Mouse (Mus musculus): Measurements from ENCODE around the gene Gjb4. TPM values are rescaled to one million over a fixed set of nuclear protein-coding genes. Genes with fewer than 3 reads are reported as not detected.
A peak's percentile ranks its signal among the peaks of the same experiment; 100 is the strongest.

Gjb4 gene
- polyA plus RNA-seq, 1 experiment from 2014 or later: 0.13 TPM

- peak; percentile 66 for ATAC-seq
- no peak overlapping the region for H3K4me2 ChIP-seq (ENCODE audit: low read length)
- H3K36me3 ChIP-seq (ENCODE audit: control insufficient read depth, insufficient read depth, low read length): no peaks in the 10 kb centered on the region
- no peak overlapping the region for H3K9ac ChIP-seq (ENCODE audit: low read depth, low read length)
- H3K4me3 ChIP-seq (ENCODE audit: low read depth, low read length): no peak overlapping the region
- H3K27me3 ChIP-seq (ENCODE audit: control insufficient read depth, insufficient read depth, low read depth, low read length): peaks cover 9% of the 10 kb centered on the region
- H3K4me1 ChIP-seq (ENCODE audit: control insufficient read depth, insufficient read depth, low read length): peaks cover 2% of the 10 kb centered on the region
- WGBS: 4% methylated on average over 6 of the region's 6 CpGs
- H3K27ac ChIP-seq (ENCODE audit: low read length): no peak overlapping the region
- H3K9me3 ChIP-seq (replicated peaks; ENCODE audit: control insufficient read depth, low read length, poor library complexity, severe bottlenecking): no peaks in the 10 kb centered on the region; the same call in 1 of the 2 replicates
Measured at GRCm38 (mm10) chr4:127324759-127325158, 29.1 kb downstream of the Gjb4 start.

GRCm38 (mm10) chr4:127324296-127324695 is 29.6 kb downstream of the Gjb4 start:
- no peak overlapping the region for H3K9ac ChIP-seq (ENCODE audit: low read depth, low read length)
- H3K9me3 ChIP-seq (replicated peaks; ENCODE audit: control insufficient read depth, low read length, poor library complexity, severe bottlenecking): no peaks in the 10 kb centered on the region; the same call in 1 of the 2 replicates
- no peaks in the 10 kb centered on the region for H3K36me3 ChIP-seq (ENCODE audit: control insufficient read depth, insufficient read depth, low read length)
- WGBS: 80% methylated on average over 10 of the region's 10 CpGs
- H3K4me2 ChIP-seq (ENCODE audit: low read length): no peak overlapping the region
- no peaks in the 10 kb centered on the region for H3K4me1 ChIP-seq (ENCODE audit: control insufficient read depth, insufficient read depth, low read length)
- H3K27me3 ChIP-seq (ENCODE audit: control insufficient read depth, insufficient read depth, low read depth, low read length): peaks cover 9% of the 10 kb centered on the region
- no peak for ATAC-seq
- H3K27ac ChIP-seq (ENCODE audit: low read length): no peak overlapping the region
- H3K4me3 ChIP-seq (ENCODE audit: low read depth, low read length): no peak overlapping the region

- H3K4me3 ChIP-seq (ENCODE audit: low read depth, low read length): no peak overlapping the region
- no peak overlapping the region for H3K27ac ChIP-seq (ENCODE audit: low read length)
- WGBS: 96% methylated on average over 3 of the region's 3 CpGs
- no peak overlapping the region for H3K4me2 ChIP-seq (ENCODE audit: low read length)
- H3K9me3 ChIP-seq (replicated peaks; ENCODE audit: control insufficient read depth, low read length, poor library complexity, severe bottlenecking): no peaks in the 10 kb centered on the region; the same call in 1 of the 2 replicates
- no peak overlapping the region for H3K9ac ChIP-seq (ENCODE audit: low read depth, low read length)
- no peaks in the 10 kb centered on the region for H3K36me3 ChIP-seq (ENCODE audit: control insufficient read depth, insufficient read depth, low read length)
- no peak for ATAC-seq
- no peaks in the 10 kb centered on the region for H3K4me1 ChIP-seq (ENCODE audit: control insufficient read depth, insufficient read depth, low read length)
- peaks cover 8% of the 10 kb centered on the region for H3K27me3 ChIP-seq (ENCODE audit: control insufficient read depth, insufficient read depth, low read depth, low read length)
Measured at GRCm38 (mm10) chr4:127323651-127324050, 30.2 kb downstream of the Gjb4 start.

- H3K36me3 ChIP-seq (ENCODE audit: control insufficient read depth, insufficient read depth, low read length): no peaks in the 10 kb centered on the region
- no peaks in the 10 kb centered on the region for H3K27me3 ChIP-seq (ENCODE audit: control insufficient read depth, insufficient read depth, low read depth, low read length)
- no peak overlapping the region for H3K27ac ChIP-seq (ENCODE audit: low read length)
- 5% methylated on average over 3 of the region's 3 CpGs for WGBS
- H3K4me2 ChIP-seq (ENCODE audit: low read length): no peak overlapping the region
- H3K9ac ChIP-seq (ENCODE audit: low read depth, low read length): no peak overlapping the region
- H3K9me3 ChIP-seq (replicated peaks; ENCODE audit: control insufficient read depth, low read length, poor library complexity, severe bottlenecking): no peaks in the 10 kb centered on the region; the same call in 1 of the 2 replicates
- no peaks in the 10 kb centered on the region for H3K4me1 ChIP-seq (ENCODE audit: control insufficient read depth, insufficient read depth, low read length)
- no peak for ATAC-seq
- no peak overlapping the region for H3K4me3 ChIP-seq (ENCODE audit: low read depth, low read length)
Measured at GRCm38 (mm10) chr4:127319613-127320012, 34.3 kb downstream of the Gjb4 start.

- no peaks in the 10 kb centered on the region for H3K36me3 ChIP-seq (ENCODE audit: control insufficient read depth, insufficient read depth, low read length)
- no peaks in the 10 kb centered on the region for H3K9me3 ChIP-seq (replicated peaks; ENCODE audit: control insufficient read depth, low read length, poor library complexity, severe bottlenecking)
- H3K27me3 ChIP-seq (ENCODE audit: control insufficient read depth, insufficient read depth, low read depth, low read length): peaks cover 7% of the 10 kb centered on the region; the same call in 1 of the 2 replicates
- ATAC-seq: no peak
- no peak overlapping the region for H3K4me2 ChIP-seq (ENCODE audit: low read length)
- peaks cover 7% of the 10 kb centered on the region; the same call in 1 of the 2 replicates for H3K4me1 ChIP-seq (ENCODE audit: control insufficient read depth, insufficient read depth, low read length)
- WGBS: 59% methylated on average over 4 of the region's 4 CpGs
- no peak overlapping the region for H3K27ac ChIP-seq (ENCODE audit: low read length)
- no peak overlapping the region for H3K9ac ChIP-seq (ENCODE audit: low read depth, low read length)
- H3K4me3 ChIP-seq (ENCODE audit: low read depth, low read length): no peak overlapping the region
Measured at GRCm38 (mm10) chr4:127317143-127317542, 36.7 kb downstream of the Gjb4 start.

GRCm38 (mm10) chr4:127315753-127316152 is 38.1 kb downstream of the Gjb4 start:
- Histone ChIP-seq H3K27me3 (ENCODE audit: control insufficient read depth, insufficient read depth, low read depth, low read length) (peaks cover 7% of the 10 kb centered on the region; the same call in 1 of the 2 replicates), H3K27ac (ENCODE audit: low read length) (no peak overlapping the region), H3K4me1 (ENCODE audit: control insufficient read depth, insufficient read depth, low read length) (peaks cover 7% of the 10 kb centered on the region; the same call in 1 of the 2 replicates), H3K4me2 (ENCODE audit: low read length) (no peak overlapping the region), H3K36me3 (ENCODE audit: control insufficient read depth, insufficient read depth, low read length) (no peaks in the 10 kb centered on the region), H3K4me3 (ENCODE audit: low read depth, low read length) (no peak overlapping the region), H3K9me3 (replicated peaks; ENCODE audit: control insufficient read depth, low read length, poor library complexity, severe bottlenecking) (no peaks in the 10 kb centered on the region), H3K9ac (ENCODE audit: low read depth, low read length) (no peak overlapping the region)
- peak; percentile 16; the same call in 1 of the 2 replicates for ATAC-seq
- 77% methylated on average over 8 of the region's 8 CpGs for WGBS

GRCm38 (mm10) chr4:127314585-127314984 is 39.3 kb downstream of the Gjb4 start:
- H3K4me2 ChIP-seq (ENCODE audit: low read length): peak overlapping the region; percentile 94
- H3K27ac ChIP-seq (ENCODE audit: low read length): no peak overlapping the region
- 0 out of 2 replicates have a peak, but pooled peaks have one; percentile 15 for ATAC-seq
- 46% methylated on average over 9 of the region's 9 CpGs for WGBS
- H3K4me3 ChIP-seq (ENCODE audit: low read depth, low read length): peak overlapping the region; percentile 63
- H3K27me3 ChIP-seq (ENCODE audit: control insufficient read depth, insufficient read depth, low read depth, low read length): peaks cover 7% of the 10 kb centered on the region; the same call in 1 of the 2 replicates
- H3K9me3 ChIP-seq (replicated peaks; ENCODE audit: control insufficient read depth, low read length, poor library complexity, severe bottlenecking): no peaks in the 10 kb centered on the region
- H3K4me1 ChIP-seq (ENCODE audit: control insufficient read depth, insufficient read depth, low read length): peaks cover 7% of the 10 kb centered on the region; the same call in 1 of the 2 replicates
- peak overlapping the region; percentile 81 for H3K9ac ChIP-seq (ENCODE audit: low read depth, low read length)
- H3K36me3 ChIP-seq (ENCODE audit: control insufficient read depth, insufficient read depth, low read length): no peaks in the 10 kb centered on the region

- Histone ChIP-seq H3K9ac (ENCODE audit: low read depth, low read length) (peak within 1 kb of the TSS; percentile 81), H3K36me3 (ENCODE audit: control insufficient read depth, insufficient read depth, low read length) (no peaks in the 10 kb centered on the region), H3K27ac (ENCODE audit: low read length) (peak within 1 kb of the TSS; percentile 55; the same call in 1 of the 2 replicates), H3K27me3 (ENCODE audit: control insufficient read depth, insufficient read depth, low read depth, low read length) (peaks cover 7% of the 10 kb centered on the region; the same call in 1 of the 2 replicates), H3K4me1 (ENCODE audit: control insufficient read depth, insufficient read depth, low read length) (peaks cover 7% of the 10 kb centered on the region; the same call in 1 of the 2 replicates), H3K9me3 (replicated peaks; ENCODE audit: control insufficient read depth, low read length, poor library complexity, severe bottlenecking) (no peaks in the 10 kb centered on the region), H3K4me2 (ENCODE audit: low read length) (peak within 1 kb of the TSS; percentile 94), H3K4me3 (ENCODE audit: low read depth, low read length) (peak within 1 kb of the TSS; percentile 63)
- peak; percentile 82 for ATAC-seq
- WGBS: under 1% methylated on average over 25 of the region's 25 CpGs
Measured at GRCm38 (mm10) chr4:127313861-127314260, 40.0 kb downstream of the Gjb4 start, which contains the start of gene Gja4. TSS of gene Gja4 (minus strand) at chr4:127314039.

- no peak overlapping the region for H3K9ac ChIP-seq (ENCODE audit: low read depth, low read length)
- no peaks in the 10 kb centered on the region for H3K36me3 ChIP-seq (ENCODE audit: control insufficient read depth, insufficient read depth, low read length)
- H3K4me2 ChIP-seq (ENCODE audit: low read length): peak overlapping the region; percentile 94
- H3K4me3 ChIP-seq (ENCODE audit: low read depth, low read length): no peak overlapping the region
- no peak overlapping the region for H3K27ac ChIP-seq (ENCODE audit: low read length)
- ATAC-seq: no peak
- 64% methylated on average over 24 of the region's 24 CpGs for WGBS
- no peaks in the 10 kb centered on the region for H3K9me3 ChIP-seq (replicated peaks; ENCODE audit: control insufficient read depth, low read length, poor library complexity, severe bottlenecking)
- peaks cover 7% of the 10 kb centered on the region; the same call in 1 of the 2 replicates for H3K27me3 ChIP-seq (ENCODE audit: control insufficient read depth, insufficient read depth, low read depth, low read length)
- peaks cover 7% of the 10 kb centered on the region; the same call in 1 of the 2 replicates for H3K4me1 ChIP-seq (ENCODE audit: control insufficient read depth, insufficient read depth, low read length)
Measured at GRCm38 (mm10) chr4:127312349-127312748, 41.5 kb downstream of the Gjb4 start.
